Mouse (Mus musculus) adrenal gland, adult 18-20 months (tissue): ENCODE results near the gene Tbc1d20. TPM values are rescaled to one million over a fixed set of nuclear protein-coding genes. Genes with fewer than 3 reads are reported as not detected.
"Not testable (repeated sequence)": the region's sequence is repeated elsewhere in the genome, so short reads cannot be mapped to it uniquely, and the experiment has no call there.

ENCODE experiments used
- DNase-seq, 2 experiments: peaks; one replicate each; pipeline ENCODE4 v3.0.0; 2021 to 2022; ENCODE audit warnings: low spot score in 2 of 2
- long read RNA-seq, 2 experiments: library from polyadenylated mRNA; stranded (forward); transcript quantifications; one replicate each; pipeline ENCODE4 v2.0.0; 2021
- total RNA-seq, 2 experiments: library from RNA; stranded (reverse); gene quantifications; 1 replicate in 1 of 2; 2 replicates in 1 of 2; pipeline ENCODE4 v1.2.3; 2021

Gene Tbc1d20
- 100 to 1,000 TPM; 144 to 147 TPM for total RNA-seq
- long read RNA-seq, experiment 1, transcript Tbc1d20-201 (8 exons, 3,386 nt): major isoform, 81 of 106 reads
- long read RNA-seq, experiment 1, partial matches to known transcripts: 12 of 106 reads
- long read RNA-seq, experiment 1, other reads (novel, unspliced or antisense): 12 of 106 reads
- long read RNA-seq, experiment 2, transcript Tbc1d20-201 (8 exons, 3,386 nt): major isoform, 27 of 87 reads
- long read RNA-seq, experiment 2, partial matches to known transcripts: 53 of 87 reads
- long read RNA-seq, experiment 2, other reads (novel, unspliced or antisense): 7 of 87 reads

DNA sequence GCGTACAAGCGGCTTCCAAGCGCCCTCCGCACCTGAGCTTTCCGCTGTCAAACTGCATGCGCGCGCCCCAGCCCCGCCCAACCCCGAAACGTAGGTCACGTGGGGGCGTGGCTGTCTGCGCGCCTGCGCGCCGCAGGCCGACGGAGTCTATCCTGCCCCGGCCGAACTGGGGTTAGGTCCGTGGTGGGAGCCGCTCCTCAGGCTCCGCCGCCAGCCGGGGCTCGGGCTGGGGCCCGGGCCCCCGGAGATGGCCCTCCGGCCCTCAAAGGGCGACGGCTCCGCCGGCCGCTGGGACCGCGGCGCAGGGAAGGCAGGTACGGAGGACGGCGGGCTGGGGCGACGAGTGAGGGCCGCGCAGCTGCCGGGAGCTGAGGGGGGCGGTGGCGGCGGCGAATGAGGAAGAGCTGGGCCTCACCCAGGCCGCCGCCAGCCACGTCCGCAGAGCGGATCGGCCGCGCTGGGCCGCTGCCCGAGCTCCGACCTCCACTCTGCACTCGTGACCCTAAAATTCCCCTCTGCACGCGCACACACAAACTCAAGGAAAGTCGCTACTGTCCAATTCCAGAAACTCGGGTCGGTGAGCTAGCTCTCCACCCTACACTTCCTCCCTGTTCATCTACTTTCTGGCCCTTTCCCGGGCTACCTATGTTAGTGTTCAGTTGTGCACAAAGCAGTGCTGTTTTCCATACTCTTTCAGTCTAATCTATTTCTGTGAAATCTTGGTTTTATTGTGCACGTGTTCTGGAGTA lies at the start of gene Tbc1d20:
Gene Tbc1d20 (plus strand): TSS at position 102 of the 749 bp plus-strand sequence.
- peak; percentile 88 to 90 for DNase-seq

- no peak for DNase-seq
Measured at GRCm38 (mm10) chr2:152247213-152247612, 46.4 kb upstream of the Tbc1d20 start.

GRCm38 (mm10) chr2:152250511-152250910 lies 43.1 kb upstream of the Tbc1d20 start:
- DNase-seq: no peak

GRCm38 (mm10) chr2:152259739-152260138 lies 33.9 kb upstream of the Tbc1d20 start:
- no peak for DNase-seq

DNA sequence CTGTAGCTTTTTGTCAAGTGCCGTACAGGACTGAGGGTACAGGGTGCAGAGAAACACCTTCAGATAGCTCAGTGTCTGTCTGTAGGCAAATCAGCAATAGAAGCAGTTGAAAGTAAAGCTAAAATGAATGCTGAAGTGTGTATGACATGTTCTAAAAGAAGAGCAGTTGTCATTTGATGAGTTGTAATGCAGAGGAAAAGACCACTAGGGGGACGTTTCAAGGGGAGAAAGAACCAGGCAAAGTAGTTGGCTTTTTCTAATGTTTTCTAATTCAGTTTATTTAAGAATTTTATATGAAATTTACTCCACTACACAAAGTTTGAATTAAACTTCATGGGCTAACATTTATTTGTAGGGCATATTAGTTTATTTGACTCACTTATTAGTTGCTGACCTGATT lies 20.0 kb upstream of the Tbc1d20 start:
- DNase-seq: no peak

DNA sequence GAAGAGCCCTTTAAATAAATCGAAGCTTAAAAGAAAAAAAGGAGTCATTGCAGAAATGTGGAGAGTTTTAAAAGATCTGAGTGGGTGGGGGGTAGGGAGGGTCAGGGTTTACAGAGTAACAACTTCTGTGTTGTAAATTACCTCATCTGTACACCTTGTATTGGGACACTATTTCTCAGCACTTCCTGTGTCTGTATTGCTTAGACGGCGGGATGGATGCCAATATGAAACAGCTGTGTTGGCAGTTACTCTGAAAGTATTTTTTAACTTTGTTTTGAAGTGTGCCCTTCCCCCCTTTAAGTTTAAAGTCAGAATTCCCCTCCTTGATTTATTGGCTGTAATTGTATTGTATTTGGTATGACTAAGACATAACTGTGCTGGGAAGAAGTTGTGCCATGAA lies 12.2 kb upstream of the Tbc1d20 start:
- no peak for DNase-seq

DNA sequence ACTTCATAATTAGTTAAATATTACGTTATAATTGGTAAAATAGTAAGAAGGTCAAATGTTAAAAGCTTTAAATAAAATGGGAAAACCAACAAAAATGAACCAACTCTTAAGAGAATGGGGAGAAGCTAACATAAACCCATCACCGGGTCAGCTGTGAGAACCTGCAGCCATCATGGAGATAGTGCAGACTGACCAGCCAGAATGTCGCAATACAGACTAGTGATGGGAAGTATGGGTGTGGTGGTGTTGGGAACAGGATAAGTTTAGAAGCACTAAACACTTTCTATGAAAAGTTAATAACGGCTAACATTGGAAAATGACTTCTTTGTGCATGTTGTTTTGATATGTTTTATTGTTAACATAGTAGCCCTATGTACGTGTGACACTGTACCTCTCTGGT lies 6.1 kb upstream of the Tbc1d20 start:
- DNase-seq: no peak

DNA sequence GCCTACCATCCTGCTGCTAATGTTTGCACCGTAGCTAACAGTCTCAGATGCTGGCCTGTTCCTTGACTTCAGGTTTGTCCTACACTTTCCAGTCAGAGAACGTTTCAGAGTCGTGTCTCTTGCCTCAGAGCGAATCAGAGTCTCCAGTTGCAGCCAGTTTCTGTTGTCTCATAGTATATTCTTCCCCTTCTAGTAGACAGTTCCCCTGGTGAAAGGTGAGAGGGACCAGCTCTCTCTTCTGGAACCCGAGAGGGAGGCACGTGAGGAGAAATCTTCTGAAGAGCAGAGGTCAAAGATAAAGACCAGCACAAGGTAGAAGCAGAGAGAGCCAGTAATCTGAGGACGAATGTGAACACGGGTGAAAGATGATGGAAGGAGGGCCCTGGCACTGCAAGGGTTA lies 5.6 kb upstream of the Tbc1d20 start:
- no peak for DNase-seq

DNA sequence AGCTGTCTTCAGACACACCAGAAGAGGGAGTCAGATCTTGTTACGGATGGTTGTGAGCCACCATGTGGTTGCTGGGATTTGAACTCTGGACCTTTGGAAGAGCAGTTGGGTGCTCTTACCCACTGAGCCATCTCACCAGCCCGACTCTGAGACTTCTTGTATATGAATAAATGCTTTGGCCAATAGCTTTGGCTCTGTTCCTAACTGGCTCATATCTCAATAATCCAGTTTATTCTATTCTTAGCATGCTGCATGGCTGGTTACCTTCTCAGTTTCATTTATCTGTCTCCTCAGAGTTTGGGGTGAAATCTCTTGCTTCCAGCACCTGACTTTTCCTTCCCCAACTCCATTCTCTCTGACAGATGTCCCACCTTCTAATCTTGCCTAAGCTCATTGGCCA lies 4.0 kb upstream of the Tbc1d20 start:
- not testable (repeated sequence) for DNase-seq

DNA sequence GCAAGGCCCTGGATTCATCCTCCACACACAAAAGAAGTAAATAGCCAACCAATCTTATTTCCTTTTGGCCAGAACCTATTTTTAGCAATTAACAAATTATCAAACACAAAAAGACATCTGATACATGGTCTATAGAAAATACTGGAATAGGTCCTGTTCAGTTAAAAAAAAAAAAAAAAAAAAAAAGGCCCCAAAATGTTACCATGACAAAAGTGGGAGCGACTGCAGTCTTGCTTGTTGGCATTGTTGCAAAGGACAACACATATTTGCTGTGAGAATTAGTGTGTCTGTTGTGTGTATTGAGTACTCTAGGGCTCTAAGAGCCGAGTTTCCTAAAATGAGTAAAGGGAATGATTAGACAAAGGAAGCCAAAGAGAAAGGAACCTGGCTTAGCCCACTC lies 1.2 kb upstream of the Tbc1d20 start:
- no peak for DNase-seq

DNA sequence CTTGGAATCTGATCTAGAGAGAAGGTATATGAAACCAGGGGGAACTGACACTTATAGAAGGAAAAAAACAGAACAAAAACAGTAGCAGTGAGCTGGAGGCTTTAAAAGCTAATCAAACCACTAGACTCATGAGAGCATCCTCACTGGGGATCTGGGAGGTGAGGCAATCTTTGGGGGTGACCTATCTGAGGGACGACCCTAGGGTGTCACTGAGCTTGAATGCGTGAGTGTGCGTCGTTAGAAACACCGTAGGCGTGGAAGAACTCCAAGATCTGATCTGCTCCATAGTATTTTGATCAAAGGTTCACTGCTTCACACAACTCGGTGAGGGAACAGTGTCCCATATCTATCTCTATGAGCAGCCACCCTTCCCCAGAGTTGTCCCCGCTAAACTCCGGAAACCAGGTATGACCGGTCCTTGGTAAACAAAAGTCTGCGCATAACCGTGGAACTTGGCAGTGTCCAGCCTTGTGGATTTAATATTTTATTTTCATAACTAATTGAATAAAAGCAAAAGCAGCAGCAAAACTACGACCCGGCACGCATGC lies 375 bp upstream of the Tbc1d20 start:
- DNase-seq: no peak

DNA sequence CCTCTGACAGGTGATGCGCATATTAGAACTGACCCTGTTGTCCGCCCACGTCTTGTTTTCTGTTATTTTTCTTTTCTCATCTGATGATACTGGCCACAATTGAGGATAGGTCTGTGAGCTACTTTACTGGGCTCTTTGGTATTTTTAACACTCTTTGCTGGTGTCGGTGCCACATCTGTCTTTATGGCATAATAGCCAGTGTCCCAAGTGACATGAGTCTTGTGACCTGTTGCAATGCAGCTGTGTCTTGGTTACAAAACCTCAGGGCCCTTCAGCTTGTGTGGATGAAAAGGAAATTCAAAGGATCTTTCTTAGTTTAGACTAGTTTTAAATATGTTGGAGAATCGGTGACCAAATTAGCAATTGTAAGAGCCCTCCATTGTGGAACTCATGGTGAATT lies 913 bp downstream of the Tbc1d20 start:
- no peak for DNase-seq

DNA sequence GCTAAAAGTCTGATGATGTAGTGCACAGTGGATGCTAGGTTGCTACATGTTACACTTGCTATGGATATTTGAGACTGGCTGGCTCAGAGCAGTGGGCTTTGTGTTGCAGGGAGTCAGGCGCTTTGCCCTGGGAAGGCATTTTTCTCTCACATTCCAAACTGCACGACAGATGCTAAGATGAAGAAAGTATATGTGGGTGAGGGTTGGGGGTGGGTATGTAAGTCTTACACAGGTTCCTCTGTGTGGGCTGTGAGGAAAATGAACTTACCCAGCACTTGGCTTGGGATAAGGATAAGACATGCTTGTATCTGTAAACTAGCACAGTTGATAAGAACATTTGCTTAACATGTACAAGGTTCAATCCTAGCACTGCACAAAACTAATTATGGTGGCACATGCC lies 9.2 kb downstream of the Tbc1d20 start:
- no peak for DNase-seq

DNA sequence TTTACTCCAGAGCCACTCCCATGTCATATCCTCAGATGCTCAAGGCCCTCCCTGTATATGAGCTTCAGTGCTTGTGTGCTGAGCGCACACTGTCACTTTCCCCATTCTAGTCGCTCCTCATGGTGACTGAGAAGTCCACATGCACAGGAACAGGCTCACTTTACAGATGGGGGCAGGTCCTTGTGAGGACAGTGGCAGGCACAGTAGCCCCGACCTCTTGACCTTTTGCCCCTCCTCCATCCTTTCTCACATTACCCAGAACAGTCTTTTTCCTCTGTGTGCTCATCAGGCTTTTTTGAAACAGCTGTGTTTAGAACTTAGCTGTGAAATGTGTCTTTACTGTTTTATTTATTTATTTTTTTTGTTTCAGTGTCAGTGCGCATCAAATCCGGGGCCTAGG lies 10.2 kb downstream of the Tbc1d20 start:
- DNase-seq: no peak

- no peak for DNase-seq
Measured at GRCm38 (mm10) chr2:152305480-152305879, 11.9 kb downstream of the Tbc1d20 start.

GRCm38 (mm10) chr2:152307186-152307585 lies 13.6 kb downstream of the Tbc1d20 start:
- no peak for DNase-seq

DNA sequence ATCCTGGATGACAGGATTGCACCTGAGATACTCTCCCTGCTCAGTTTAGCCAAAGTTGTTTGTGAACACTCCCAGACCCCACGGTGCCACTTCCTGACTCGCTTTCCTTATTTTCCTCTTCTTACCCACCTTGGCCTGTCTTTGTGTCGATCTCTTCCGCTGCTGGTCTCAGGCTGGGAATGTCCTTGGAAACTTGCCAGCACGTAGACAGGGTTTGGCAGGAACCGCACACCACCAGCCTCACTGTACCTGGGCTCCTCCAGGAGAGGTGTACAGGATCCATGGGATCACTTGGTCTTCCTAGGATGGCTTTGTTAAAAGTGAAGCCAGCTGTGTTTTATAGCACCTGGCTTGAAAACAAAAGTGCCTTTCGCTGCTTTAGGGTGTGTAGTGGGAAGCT lies 19.4 kb downstream of the Tbc1d20 start:
- DNase-seq: no peak

DNA sequence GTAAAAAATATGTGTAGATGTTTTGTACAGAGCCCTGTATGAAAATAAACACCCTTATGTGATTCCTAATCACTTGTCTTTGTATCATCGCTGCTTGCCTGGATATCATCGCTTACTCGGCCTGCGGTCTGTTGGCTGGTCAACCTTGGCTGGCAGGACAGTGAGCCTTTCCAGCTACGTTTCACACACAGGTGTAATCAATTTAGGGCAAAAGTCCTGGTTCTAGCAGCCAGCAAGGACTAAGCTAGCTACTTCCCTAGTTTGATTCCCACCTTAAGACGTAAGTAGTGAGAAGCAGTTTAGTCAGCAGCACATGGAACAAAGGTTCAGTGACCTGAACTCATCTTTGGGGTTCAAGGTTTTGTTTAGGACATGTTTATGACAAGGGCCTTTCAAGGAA lies 20.3 kb downstream of the Tbc1d20 start:
- no peak for DNase-seq

DNA sequence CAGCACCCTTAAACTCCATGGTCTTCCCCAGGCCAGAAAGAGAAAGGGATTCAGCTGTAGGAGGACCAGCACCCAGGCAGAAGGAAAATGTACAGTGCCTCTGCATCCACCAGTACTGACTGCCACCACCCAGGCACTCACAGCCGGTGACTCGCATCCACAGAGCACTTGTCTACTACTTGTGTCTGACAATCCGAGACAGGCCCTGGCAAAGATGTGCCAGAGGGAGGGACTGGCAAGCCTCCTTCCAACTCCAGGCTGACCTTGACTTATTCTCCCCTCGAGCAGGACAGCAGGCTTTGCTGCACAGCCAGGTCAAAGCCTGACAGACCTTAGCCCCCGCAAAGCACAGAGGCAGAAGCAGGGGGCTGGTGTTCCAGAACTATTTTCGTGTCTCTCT lies 23.4 kb downstream of the Tbc1d20 start:
- DNase-seq: no peak

DNA sequence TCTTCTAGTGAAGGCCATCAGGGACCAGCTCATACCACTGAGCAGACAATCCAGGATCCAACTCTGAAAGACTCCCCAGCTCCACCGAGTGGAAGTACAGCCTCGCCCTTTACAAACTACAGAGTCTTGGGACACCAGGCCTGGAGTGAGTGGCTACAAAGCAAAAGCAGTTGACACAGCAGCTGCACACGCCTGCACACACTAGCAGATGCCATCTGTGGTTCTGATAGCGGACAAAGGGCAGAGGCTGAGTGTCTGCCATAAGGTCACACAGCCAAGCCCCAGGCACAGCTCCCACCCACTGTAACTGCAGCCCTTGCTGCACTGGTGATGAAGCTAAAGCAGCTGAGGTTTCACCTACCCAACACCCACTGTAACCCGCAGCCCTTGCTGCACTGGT lies 27.9 kb downstream of the Tbc1d20 start:
- no peak for DNase-seq

- no peak for DNase-seq
Measured at GRCm38 (mm10) chr2:152322198-152322597, 28.6 kb downstream of the Tbc1d20 start.

DNA sequence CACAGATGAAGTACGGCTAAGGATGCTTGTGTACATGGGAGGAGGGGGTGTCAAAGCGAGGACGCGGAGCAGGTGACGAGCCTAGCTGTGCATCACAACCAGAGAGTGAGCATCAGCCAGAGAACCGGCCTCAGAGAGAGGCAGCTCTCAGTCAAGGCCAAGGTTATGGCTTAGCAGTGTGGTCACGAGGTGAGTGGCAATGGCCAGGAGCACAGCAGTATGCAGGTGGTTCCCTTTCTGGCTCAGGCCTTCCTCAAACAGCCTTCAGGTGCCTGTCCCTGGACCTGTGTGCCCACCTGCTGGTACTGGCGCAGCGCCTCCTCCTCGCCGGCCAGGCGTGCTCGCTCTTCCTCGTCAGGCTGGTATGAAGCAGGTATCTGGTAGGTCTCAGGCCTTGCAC lies 30.3 kb downstream of the Tbc1d20 start:
- DNase-seq: peak in 1 of 2 experiments; percentile 35
